Mouse (Mus musculus) lung, postnatal 4 days (tissue): ENCODE results near the gene Metrn.

Experiments used
- DNase-seq, 2 experiments: peaks; one replicate each; pipeline ENCODE4 v3.0.0; 2021

The Metrn gene

DNA sequence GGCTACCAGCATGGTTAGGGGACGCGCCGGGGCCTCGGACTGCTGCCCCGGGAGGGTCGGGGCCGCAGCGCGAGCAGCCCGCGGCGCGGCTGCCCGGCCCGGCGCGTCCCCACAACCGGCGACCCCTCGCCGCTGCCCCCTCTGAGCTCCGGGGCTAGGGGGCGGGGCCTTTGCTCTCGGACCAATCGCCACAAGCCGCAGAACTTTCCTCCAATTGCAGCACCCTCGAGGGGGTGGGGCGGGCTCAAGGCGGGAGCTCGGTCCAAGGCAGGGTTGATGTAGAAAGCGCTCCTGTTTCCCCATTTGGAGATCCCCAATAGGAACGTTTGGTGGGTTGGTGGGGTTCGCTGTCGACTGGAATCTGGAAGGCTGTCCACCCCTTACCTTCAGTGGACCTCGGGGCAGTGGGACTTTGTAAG lies at the start of gene Metrn:
Metrn (minus strand) TSS at position 186 of the 419 bp plus-strand sequence.
- DNase-seq: peak; percentile 90 to 91

DNA sequence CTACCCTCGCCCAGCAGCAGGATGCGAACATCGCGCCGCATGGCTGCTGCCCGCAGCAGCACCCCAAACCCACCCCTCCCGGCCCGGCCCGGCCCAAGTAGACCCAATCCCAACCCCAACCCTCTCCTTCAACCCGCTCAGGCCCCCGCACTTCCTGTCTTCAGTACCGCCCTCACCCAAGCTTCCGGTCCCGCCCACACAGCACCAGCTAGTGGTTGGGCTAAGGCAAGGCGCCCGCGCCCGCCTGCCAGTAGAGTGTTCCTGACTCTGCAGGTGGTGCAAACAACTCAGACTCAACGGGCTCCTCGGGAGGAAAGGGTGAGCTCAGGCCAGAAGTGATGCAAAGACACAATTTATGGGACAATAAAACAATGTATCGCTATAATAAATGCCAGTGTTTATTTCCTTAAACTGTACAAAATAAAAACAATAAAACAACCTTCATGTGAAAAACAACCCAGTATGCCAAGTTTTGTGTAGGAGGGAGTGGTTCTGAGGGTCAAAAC lies 47.5 kb upstream of the Metrn start, which contains the start of gene Rhot2:
Rhot2 (minus strand) TSS at position 456 of the 506 bp plus-strand sequence.
- DNase-seq: peak; percentile 96

DNA sequence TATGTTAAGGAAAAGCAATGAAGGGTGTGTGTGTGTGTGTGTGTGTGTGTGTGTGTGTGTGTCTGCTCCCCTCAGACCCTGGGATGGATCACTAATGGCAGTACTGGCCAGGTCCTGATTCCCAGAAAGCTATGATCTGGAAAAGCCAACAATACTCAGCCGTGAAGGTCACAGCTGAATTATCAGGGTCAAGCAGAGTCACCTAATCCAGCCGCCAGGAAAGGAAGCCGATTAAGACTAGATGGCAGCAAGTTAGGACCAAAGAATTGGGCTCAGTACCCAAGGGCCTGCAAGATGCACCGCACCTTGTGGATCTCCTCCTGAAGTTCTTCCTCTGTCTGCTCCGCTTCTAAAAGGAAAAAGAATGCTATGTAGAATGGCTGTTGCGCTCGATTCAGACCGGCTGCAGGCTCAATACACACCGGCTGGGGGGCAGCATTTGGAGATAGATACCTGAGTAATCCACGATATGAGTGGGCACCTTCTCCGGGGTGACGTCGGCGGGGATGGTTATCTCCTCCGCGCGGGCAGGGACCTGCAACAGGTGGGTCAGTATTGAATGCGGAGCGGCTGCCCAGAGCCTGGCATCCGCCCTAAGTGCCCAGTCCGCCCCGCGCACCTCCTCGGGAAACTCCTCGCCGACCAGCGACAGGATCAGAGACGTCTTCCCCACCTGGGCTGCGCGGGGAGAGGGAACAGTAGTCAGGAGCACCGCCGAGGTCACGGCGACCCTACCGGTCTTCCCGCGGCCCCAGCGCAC lies 46.9 kb upstream of the Metrn start:
- DNase-seq: no peak

DNA sequence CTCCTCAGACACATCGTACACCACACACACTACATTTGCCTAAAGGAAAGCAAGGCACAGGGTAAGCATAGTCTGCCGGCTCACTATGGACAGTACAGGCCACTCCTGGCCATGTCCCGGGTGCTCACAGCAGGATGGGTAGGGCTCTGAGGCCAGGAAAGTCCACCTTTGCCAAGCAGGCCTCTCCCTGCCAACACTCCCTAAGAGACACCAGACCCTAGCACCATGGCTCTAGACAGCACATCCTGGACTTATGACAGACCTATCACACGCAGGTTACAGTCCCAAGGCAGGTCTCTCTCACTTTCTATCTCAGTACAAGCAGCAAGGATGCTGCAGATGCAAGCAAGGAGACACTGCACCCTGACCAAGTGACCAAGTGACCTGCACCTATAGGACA lies 46.2 kb upstream of the Metrn start:
- DNase-seq: no peak

DNA sequence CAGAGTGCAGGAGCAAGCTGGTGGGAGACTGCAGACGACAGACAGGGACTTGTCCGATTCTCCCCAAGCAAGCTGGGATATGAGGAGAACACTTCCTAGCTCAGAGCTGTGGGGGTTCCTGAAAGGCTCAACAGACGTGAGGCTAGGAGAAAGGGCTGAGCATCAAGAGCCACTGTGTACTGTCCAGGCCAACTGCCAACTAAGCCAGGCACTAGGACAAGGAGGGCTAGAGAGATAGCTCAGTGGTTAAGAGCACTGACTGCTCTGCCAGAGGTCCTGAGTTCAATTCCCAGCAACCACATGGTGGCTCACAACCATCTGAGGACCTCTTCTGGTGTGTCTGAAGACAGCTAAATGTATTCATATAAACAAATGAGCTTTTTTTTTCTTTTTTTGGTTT lies 45.6 kb upstream of the Metrn start:
- DNase-seq: no peak

DNA sequence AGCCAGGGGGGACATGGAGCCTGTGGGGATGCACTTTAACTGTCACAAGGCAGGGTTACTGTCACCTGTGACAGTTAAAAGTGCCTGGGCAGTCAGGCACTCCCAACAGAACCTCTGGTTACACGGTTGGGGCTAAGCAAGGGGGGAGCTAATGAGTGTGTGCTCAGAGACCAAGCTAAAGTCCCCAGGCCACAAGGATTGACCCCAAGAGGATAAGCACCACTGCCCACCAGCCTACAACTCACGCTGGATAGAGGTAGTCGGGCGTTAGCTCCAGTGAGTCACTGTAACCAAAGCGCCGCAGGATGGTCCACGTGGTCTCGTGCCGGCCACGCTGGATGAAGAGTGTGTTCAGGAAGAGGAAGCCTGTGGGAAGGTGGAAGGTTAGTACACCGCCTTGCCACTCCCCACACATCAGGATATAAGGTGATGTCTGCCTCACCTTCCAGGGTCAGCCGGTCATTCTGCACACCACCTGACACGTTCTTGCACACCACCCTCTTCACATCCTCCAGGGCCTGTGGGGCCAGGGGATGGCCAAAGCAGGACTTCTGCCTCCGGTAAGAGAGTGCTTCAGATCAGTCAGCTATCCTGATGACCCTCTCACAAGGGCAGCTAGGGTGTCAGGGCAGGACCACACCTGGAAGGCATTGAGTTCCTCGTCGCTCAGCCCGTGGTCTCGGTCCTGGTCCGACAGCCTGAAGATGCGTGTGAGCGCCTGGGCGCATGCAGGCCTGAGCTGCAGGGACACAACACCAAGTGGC lies 44.4 kb upstream of the Metrn start, which contains the start of gene Gm20683:
Gm20683 (minus strand) TSS at position 647 of the 764 bp plus-strand sequence.
- no peak for DNase-seq

DNA sequence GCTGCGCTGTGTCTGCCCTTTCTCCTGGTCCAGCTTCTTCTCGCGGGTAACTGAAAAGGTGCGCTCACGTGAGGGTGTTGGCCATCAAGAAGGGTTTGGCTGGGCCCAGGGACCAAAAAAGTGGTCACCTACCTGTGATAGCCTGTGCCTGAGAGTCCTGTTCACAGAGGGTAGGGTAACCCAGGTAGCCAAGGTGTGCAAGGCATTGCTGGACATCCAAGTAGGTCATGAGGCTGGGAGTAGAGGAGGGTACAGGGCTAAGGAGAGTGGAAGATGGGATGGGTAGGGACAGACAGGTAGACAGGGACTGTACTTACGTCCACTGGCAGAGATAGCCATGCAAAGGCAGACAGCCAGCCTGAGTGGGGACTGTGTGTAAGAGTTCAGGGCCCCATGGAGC lies 43.6 kb upstream of the Metrn start:
- DNase-seq: no peak

DNA sequence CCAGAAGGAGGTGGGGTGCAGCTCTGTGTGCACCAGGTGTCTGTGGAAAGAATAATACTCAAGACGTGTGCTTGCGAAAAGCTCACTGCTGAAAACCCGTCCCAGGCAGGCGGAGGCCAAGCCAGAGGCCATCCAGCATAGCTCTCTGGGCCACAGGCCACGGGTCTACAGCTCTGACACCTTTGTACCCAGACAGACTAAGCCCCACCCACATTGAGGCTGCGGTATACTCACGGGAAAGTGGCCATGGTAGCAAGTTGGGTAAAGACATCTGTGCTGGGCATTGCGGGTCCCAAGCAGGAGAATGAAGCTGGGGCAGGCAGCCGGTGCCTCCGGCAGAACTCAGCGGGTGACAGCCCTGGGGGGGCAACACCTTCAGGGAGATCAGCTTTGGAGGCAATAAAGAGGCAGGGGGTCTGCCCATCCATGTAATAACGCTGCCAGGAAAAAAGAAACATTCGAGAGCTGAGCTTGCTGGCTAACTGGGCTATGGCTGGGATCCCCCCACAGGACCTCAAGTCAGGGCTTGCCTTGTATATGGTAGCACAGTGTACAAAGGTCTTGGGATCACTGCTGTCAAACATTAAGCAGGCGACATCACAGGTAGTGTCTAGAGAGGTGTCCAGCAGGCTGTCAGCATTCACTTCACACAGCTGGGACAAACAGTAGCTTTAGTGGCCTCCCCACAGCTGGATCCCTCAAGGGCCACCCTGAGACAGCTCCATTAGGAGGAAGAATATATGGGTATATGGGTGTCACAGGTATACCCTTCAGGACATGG lies 42.7 kb upstream of the Metrn start:
- no peak for DNase-seq

DNA sequence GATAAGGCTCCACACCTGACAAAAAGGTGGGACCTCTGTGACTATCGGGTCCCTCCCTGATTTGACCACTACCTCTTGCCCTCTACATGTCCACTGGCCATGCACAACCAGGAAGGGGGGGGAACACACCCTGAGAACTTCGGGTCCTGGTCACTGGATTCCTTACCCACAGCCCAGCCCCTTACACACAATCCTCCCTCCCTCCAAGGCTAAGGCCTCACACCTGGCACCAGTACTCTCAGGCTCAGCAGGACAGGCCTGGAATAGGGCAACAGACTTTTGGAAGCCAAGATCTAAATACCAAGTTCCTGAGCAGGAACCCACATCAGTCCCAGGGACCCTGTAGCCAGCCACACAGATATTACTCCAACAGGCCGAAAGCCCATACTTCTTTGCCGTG lies 42.0 kb upstream of the Metrn start:
- no peak for DNase-seq

DNA sequence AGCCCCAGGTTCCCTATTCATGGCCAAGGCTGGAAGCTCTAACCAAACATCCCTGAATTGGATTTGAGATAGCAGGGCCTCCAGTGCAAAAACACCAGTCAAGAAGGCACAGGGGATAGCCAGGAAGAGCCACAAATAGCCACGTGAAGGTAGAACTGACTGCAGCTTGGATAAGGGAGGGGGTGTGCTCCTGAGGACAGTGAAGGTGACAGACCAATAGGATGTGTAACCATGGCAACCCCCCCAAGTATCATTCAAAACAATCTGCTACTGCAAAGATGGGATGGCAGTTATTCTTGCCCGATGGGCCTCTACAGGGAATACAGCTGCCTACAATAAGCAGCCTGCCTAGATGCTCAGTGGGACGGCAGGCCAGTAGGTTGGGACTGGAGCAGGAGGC lies 40.6 kb upstream of the Metrn start:
- DNase-seq: no peak

DNA sequence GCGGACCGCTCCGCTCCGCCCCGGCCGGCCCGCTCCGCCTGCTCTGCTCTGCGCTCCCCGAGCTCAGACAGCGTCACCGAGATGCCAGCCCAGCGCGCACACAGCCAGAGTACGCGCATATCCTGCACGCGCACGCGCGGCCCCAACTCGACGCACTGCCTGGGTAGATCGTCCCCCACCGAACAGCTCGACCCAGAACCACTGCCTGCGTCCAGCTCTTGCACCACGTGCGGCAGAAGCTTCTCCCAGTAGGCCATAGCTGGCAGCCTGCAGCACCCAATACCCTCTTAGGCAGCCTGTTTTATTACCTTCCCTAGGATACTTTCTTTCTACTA lies 40.1 kb upstream of the Metrn start, which contains the start of gene Rhbdl1:
Rhbdl1 (minus strand) TSS at position 220 of the 335 bp plus-strand sequence.
- peak; percentile 66 to 80 for DNase-seq

DNA sequence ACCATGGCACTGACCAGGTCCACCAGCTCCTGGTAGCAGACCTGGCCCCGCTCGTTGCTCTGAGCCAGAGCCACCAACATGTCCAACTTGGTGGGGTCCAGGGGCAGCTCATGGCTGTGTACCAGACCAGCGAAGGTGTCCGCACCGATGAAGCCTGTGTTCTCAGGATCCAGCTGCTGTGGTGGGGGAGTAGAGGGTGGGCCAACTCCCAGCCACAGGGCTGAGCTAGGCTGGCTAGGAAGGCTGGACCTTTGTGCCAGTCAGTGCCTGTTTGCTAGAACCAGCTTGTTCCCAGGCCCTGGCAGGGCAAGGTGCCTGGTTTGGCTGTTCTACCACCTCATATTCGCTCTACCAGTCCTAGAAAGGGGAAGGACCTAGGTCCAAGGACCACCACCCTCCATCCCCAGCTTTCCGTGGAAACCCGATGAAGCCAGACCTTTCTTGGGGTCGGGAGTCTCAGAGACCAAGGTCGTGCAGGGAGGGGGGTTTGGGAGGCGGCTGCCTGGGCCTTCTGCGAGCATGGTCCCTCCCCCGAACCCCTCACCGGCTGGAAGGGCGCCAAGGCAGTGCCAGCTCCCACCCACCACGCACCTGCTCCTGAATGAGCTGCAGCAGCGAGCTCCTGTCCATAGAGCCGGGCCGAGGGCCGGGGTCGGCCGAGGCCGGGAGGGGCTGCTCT lies 39.6 kb upstream of the Metrn start:
- no peak for DNase-seq

DNA sequence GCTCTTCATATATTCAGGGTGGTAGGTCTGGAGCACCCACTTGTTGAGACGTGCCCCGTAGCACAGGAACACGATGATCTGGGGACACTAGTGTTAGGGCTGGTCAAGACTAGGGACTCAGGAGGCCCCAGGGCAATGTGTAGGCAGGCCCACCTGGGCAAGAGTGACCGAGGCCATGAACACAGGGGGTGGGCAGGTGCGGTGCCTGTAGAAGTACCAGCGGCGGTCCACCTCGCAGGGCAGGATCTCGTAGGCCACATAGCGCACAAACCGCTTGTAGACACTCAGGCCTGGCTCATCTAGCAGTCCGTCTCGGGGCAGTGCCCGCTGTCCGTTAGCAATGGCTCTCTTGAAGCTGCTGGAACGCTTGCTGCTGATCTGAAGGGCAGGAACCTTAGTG lies 38.9 kb upstream of the Metrn start:
- no peak for DNase-seq

DNA sequence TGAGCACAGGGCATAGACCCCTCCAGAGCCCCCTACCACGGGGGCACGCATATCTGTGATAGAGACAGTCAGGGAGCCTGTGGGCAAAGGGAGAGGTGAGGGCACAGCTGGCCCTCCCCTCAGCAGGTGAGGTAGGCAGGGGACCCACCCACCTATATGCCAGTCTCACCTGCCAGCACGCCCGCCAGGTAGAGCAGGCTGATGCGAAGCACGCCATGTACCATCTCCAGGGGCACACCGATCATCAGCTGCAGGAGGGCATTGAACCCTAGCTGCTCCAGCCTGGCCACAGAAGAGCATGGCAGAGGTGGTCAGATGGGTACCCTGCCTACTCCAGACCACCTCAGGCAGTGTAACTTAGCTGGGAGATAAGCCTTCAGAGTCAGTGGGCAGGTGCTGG lies 38.4 kb upstream of the Metrn start:
- no peak for DNase-seq

DNA sequence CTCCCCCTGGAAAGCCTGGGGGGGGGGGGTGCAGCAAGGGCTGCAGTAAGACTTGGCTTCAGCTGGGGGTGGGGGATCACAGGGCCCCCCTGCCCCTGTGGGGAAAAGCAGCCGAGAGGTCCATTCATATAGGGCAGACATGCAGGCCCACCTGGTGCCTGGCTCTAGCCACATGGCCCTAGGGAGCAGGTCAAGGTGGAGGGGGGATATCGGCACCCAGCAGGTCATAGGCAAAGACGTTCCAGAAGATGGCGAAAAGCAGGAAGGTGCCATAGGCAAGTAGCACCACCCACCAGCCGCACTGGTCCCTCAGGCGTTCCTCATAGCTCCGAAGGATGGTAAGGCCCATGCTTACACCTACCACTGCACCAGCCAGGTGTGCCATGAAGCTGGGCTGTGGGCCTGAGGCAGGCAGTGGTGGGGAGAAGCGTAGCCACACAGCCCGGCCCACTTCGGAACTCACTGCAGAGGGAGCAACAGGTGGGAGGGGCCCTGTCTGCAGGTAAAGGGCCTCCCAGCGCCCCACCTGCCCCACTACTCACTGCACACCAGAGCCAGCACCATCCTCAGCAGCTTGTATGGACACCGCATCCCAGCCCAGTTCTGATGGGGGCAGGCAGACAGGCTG lies 37.8 kb upstream of the Metrn start:
- DNase-seq: no peak

DNA sequence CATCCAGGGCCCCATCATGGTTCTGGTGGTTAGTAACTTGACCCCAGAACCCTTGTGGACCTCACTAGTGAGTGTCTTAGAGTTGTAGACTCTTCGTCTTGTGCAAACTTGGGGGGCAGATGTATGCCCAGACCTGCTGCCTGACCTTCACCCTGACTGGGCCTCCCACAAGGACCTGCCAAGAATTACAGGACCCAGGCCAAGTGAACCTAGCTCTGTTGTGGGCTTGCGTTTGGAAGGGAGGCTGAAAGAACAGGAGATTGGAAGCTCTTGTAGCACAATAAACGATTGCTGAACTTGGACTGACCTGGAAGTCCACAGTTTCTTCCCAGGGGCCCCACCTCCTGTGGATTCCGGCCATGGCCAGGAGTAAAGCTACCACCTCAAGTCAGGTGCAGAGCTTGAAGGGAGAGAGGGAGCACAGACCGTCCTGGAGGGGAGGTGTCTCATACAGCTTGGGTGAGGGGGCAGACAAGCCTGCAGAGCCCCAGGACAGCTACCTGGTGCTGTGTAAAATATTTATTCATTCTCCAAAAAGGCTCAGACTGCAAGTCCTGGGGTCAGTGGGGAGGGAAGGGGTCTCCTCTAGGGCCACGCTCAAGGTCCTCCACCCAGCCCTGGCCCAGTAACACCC lies 37.1 kb upstream of the Metrn start:
- no peak for DNase-seq

DNA sequence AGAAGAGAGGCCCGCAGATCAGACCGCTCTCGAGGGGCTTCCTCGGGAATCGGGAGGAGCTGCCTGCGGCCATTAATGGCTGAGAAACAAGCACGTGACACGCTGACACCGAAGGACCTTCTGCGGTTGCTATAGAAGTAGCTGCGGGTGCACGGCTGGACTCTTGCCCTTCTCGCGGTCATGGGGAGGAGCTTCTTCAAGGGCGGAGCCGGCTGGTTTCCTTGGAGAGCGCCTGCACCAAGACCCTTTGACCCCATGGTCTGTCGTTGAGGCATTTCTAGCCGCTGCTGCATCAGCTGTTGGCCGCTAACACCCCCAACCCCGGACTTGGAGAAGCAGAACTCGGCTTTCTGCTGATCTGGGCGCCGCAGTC lies 36.3 kb upstream of the Metrn start, which contains the start of gene Stub1:
Stub1 (minus strand) TSS at position 114 of the 373 bp plus-strand sequence.
- peak; percentile 93 to 96 for DNase-seq

DNA sequence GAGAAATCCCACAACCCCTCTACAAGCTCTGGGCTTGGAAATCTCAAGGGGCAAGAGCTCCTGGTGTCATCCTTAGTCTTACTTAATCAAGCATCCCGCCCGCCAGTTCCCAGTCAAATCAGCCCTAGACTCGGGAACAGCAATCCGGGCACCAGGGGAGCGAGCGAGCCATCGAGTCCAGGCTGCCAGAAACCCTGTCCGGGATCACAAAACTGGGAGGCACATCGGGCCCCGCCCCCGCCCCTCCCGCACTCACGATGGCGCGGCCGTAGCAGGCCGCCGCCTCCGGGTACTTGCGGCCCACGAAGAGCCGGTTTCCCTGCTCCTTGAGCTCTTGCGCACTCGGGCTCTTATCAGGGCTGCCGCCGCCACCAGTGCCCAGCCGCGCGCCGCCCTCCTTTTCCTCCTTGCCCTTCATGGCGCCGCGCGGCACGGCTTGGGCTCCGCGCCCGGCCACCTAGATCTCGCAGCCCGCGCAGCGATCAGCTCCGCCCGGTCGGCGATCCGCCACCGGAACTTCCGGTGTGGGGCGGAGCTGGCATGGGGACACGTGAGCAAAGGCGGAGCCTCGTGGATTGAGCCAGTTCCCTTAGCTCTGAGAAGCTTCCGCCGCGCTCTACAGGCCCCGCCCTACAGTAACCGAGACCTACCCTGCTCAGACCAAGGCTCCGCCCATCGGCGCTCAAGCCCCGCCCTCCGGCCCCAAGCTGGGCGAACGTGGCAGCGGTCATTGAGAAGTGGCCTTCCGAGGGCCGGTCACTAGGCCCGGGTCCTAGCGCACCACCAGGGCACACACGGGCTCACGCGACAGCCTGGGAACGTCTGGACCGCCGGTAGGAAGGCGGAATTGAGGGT lies 35.7 kb upstream of the Metrn start:
- DNase-seq: peak; percentile 100

DNA sequence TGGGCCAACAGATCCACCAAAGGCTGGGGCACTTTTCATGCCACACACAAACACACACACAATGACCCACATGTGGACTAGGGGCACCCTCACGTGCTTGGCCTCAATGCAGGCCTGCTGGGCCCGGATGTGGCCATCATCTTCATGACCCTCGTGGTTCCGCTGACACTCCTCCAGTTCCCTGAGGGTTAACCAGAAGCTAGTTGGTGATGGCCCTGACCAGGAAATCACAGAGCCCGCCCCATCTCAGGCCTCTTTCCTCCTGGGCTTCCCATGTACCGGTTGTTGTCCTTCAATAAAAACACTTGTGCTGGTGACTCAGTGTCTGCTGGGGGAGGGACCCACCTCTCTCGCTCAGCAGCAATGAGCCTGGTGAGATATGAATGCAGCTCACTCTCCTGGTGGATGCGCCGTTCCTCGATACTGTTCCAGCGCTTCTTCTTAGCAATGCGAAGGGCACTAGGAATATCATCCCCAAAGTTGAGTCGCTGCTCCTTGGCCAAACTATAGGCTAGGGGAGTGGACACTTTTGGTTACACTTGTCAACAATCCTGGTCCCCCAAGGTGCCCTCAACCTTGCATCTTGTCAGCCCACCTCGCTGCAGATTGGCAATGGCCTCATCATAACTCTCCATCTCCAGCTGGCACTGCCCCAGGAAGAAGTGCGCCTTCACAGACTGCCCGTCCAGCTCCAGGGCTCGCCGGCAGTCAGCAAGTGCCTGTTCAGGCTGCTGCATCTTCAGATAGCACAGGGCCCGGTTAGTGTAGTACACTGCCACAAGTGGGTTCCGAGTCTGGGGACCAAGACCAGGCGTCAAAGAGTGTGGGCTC lies 34.7 kb upstream of the Metrn start:
- peak in 1 of 2 experiments; percentile 53 for DNase-seq
